Mouse (Mus musculus) MEL (cell line): ENCODE data around the gene Cd36. TPM values are rescaled to one million over a fixed set of nuclear protein-coding genes. Genes with fewer than 3 reads are reported as not detected.
"Not testable (repeated sequence)": the region's sequence is repeated elsewhere in the genome, so short reads cannot be mapped to it uniquely, and the experiment has no call there.

Experiments used
- DNase-seq: peaks from one replicate; pipeline ENCODE4 v3.0.0; 2011; ENCODE audit warnings: low read depth, low spot score
- H3K27ac ChIP-seq: 2 replicates; pipeline ENCODE4 v1.5.1; 2012; ENCODE audit warnings: low read depth, mild to moderate bottlenecking, control low read depth, low read length, moderate library complexity; ENCODE audit not compliant: control insufficient read depth
- H3K27me3 ChIP-seq, 2 experiments: fragments of 150-350 bp in 1 of 2; sonication (generic) in 1 of 2; 2 replicates each; pipeline ENCODE4 v1.6.1; 2012; ENCODE audit warnings: low read length in 2 of 2, mild to moderate bottlenecking in 2 of 2, improper control_type of control experiment in 1 of 2, moderate library complexity in 1 of 2; ENCODE audit not compliant: insufficient read depth in 2 of 2, control insufficient read depth in 1 of 2
- H3K36me3 ChIP-seq, 2 experiments: 2 replicates each; pipeline ENCODE4 v1.6.1; 2012 to 2014; ENCODE audit warnings: low read length in 2 of 2, improper control_type of control experiment in 1 of 2, inconsistent platforms in 1 of 2, mild to moderate bottlenecking in 1 of 2; ENCODE audit not compliant: insufficient read depth in 2 of 2, control insufficient read depth in 1 of 2
- H3K4me1 ChIP-seq, 2 experiments: fragments of 150-350 bp in 1 of 2; sonication (generic) in 1 of 2; 2 replicates each; pipeline ENCODE4 v1.6.1; 2012; ENCODE audit warnings: low read length in 2 of 2, improper control_type of control experiment in 1 of 2, mild to moderate bottlenecking in 1 of 2; ENCODE audit not compliant: insufficient read depth in 2 of 2, control insufficient read depth in 1 of 2
- H3K4me3 ChIP-seq, 2 experiments: fragments of 150-350 bp in 1 of 2; sonication (generic) in 1 of 2; 2 replicates each; pipeline ENCODE4 v1.5.1; 2012; ENCODE audit warnings: low read depth in 2 of 2, low read length in 2 of 2, mild to moderate bottlenecking in 2 of 2, moderate library complexity in 2 of 2, control low read depth in 1 of 2, improper control_type of control experiment in 1 of 2; ENCODE audit not compliant: control insufficient read depth in 1 of 2, insufficient read depth in 1 of 2
- H3K79me2 ChIP-seq: 2 replicates; pipeline ENCODE4 v1.6.1; 2012; ENCODE audit warnings: mild to moderate bottlenecking, low read length, moderate library complexity; ENCODE audit not compliant: control insufficient read depth, poor library complexity, insufficient read depth
- H3K9ac ChIP-seq: 2 replicates; pipeline ENCODE4 v1.6.1; 2012; ENCODE audit warnings: low read depth, mild to moderate bottlenecking, control low read depth, low read length, moderate library complexity; ENCODE audit not compliant: control insufficient read depth, poor library complexity, severe bottlenecking
- H3K9me3 ChIP-seq: fragments of 150-350 bp; sonication (generic); replicated peaks from 2 replicates; pipeline ENCODE4 v1.6.1; 2012; ENCODE audit warnings: mild to moderate bottlenecking, low read length, improper control_type of control experiment, moderate library complexity; ENCODE audit not compliant: insufficient read depth
- CHD1 ChIP-seq: IDR thresholded peaks from 2 replicates; pipeline ENCODE4 v1.6.1; 2012; ENCODE audit warnings: low read depth, mild to moderate bottlenecking, inconsistent platforms, low read length, improper control_type of control experiment
- E2F4 ChIP-seq: IDR thresholded peaks from 2 replicates; pipeline ENCODE4 v1.6.1; 2011; ENCODE audit warnings: low read depth, low read length, improper control_type of control experiment, borderline replicate concordance
- ETS1 ChIP-seq: IDR thresholded peaks from 2 replicates; pipeline ENCODE4 v1.6.1; 2012; ENCODE audit warnings: low read depth, mild to moderate bottlenecking, inconsistent platforms, low read length, improper control_type of control experiment, moderate library complexity
- HCFC1 ChIP-seq: IDR thresholded peaks from 2 replicates; pipeline ENCODE4 v1.6.1; 2012; ENCODE audit warnings: low read depth, mild to moderate bottlenecking, inconsistent platforms, low read length, improper control_type of control experiment, moderate library complexity
- MAX ChIP-seq: IDR thresholded peaks from 2 replicates; pipeline ENCODE4 v1.6.1; 2011; ENCODE audit warnings: low read length, improper control_type of control experiment
- MAZ ChIP-seq: IDR thresholded peaks from 2 replicates; pipeline ENCODE4 v1.6.1; 2012; ENCODE audit warnings: low read depth, mild to moderate bottlenecking, inconsistent platforms, low read length, improper control_type of control experiment
- MEF2A ChIP-seq: IDR thresholded peaks from 2 replicates; pipeline ENCODE4 v1.6.1; 2014; ENCODE audit warnings: low read depth, mild to moderate bottlenecking, inconsistent platforms, low read length, improper control_type of control experiment; ENCODE audit not compliant: poor library complexity, insufficient replicate concordance, severe bottlenecking; ENCODE audit errors: extremely low read depth
- MYB ChIP-seq: IDR thresholded peaks from 2 replicates; pipeline ENCODE4 v1.6.1; 2011; ENCODE audit warnings: mild to moderate bottlenecking, low read depth, low read length, improper control_type of control experiment
- NELFE ChIP-seq: IDR thresholded peaks from 2 replicates; pipeline ENCODE4 v1.6.1; 2011; ENCODE audit warnings: low read depth, low read length, improper control_type of control experiment
- NRF1 ChIP-seq: IDR thresholded peaks from 2 replicates; pipeline ENCODE4 v1.6.1; 2014; ENCODE audit warnings: low read depth, mild to moderate bottlenecking, inconsistent platforms, low read length, improper control_type of control experiment, moderate library complexity; ENCODE audit not compliant: poor library complexity, insufficient read depth, severe bottlenecking
- POLR2AphosphoS5 ChIP-seq: IDR thresholded peaks from 2 replicates; pipeline ENCODE4 v1.6.1; 2012; ENCODE audit warnings: low read depth, borderline replicate concordance, mild to moderate bottlenecking, inconsistent platforms, low read length, moderate library complexity, mixed read lengths
- RCOR1 ChIP-seq: IDR thresholded peaks from 2 replicates; pipeline ENCODE4 v1.6.1; 2012; ENCODE audit warnings: low read depth, mild to moderate bottlenecking, inconsistent platforms, low read length, improper control_type of control experiment
- SMC3 ChIP-seq: IDR thresholded peaks from 2 replicates; pipeline ENCODE4 v1.6.1; 2011; ENCODE audit warnings: low read depth, low read length, improper control_type of control experiment
- TBP ChIP-seq: IDR thresholded peaks from 2 replicates; pipeline ENCODE4 v1.8.0; 2011; ENCODE audit warnings: low read depth, low read length, improper control_type of control experiment
- UBTF ChIP-seq: IDR thresholded peaks from 2 replicates; pipeline ENCODE4 v1.6.1; 2012; ENCODE audit warnings: low read depth, mild to moderate bottlenecking, inconsistent platforms, low read length, improper control_type of control experiment, moderate library complexity, borderline replicate concordance; ENCODE audit not compliant: insufficient read depth
- ZC3H11A ChIP-seq: IDR thresholded peaks from 2 replicates; pipeline ENCODE4 v1.6.1; 2012; ENCODE audit warnings: low read depth, mild to moderate bottlenecking, inconsistent platforms, low read length, improper control_type of control experiment
- ZMIZ1 ChIP-seq: IDR thresholded peaks from 2 replicates; pipeline ENCODE4 v1.6.1; 2012; ENCODE audit warnings: low read depth, mild to moderate bottlenecking, inconsistent platforms, low read length, improper control_type of control experiment, moderate library complexity
- ZNF384 ChIP-seq: IDR thresholded peaks from 2 replicates; pipeline ENCODE4 v1.6.1; 2012; ENCODE audit warnings: low read depth, mild to moderate bottlenecking, inconsistent platforms, low read length, improper control_type of control experiment
- polyA plus RNA-seq, 2 experiments: library from polyadenylated mRNA; stranded (reverse) in 1 of 2; unstranded in 1 of 2; fragments of >175 nt in 1 of 2; fragments of >200 nt in 1 of 2; gene quantifications; 2 replicates each; pipeline versions ENCODE4 v1.2.1 to v1.2.4; 2012; ENCODE audit warnings: low replicate concordance in 2 of 2, low read depth in 1 of 2; ENCODE audit not compliant: insufficient read length in 2 of 2, insufficient read depth in 1 of 2, missing spikeins in 1 of 2
- total RNA-seq: library from RNA; depleted of rRNA; stranded (reverse); fragments of 300-350 nt; gene quantifications from 2 replicates; pipeline ENCODE4 v1.2.3, GENCODE M21; 2012

The Cd36 gene
- total and polyA plus RNA-seq, 3 experiments: 0.07 to 0.19 TPM; not detected in 1

GRCm38 (mm10) chr5:17898948-17899347, 10.3 kb upstream of the Cd36 start:
- no peak overlapping the region for H3K27ac ChIP-seq
- no peak overlapping the region for H3K9ac ChIP-seq
- H3K4me3 ChIP-seq: no peak overlapping the region
- no peak for TF ChIP-seq CHD1
- TF ChIP-seq POLR2AphosphoS5: no peak
- TF ChIP-seq MYB: no peak
- TF ChIP-seq NELFE: no peak
- TF ChIP-seq E2F4: no peak
- no peak for TF ChIP-seq ETS1
- TF ChIP-seq SMC3: no peak
- no peak for TF ChIP-seq MAX
- TF ChIP-seq HCFC1: no peak
- TF ChIP-seq MEF2A: no peak
- no peak for TF ChIP-seq NRF1
- no peak for TF ChIP-seq RCOR1
- no peak for TF ChIP-seq ZC3H11A
- TF ChIP-seq ZMIZ1: no peak
- no peaks in the 10 kb centered on the region for H3K36me3 ChIP-seq
- no peaks in the 10 kb centered on the region for H3K79me2 ChIP-seq
- no peaks in the 10 kb centered on the region for H3K4me1 ChIP-seq
- DNase-seq: no peak
- H3K9me3 ChIP-seq: no peaks in the 10 kb centered on the region
- H3K27me3 ChIP-seq: no peaks in the 10 kb centered on the region

DNA sequence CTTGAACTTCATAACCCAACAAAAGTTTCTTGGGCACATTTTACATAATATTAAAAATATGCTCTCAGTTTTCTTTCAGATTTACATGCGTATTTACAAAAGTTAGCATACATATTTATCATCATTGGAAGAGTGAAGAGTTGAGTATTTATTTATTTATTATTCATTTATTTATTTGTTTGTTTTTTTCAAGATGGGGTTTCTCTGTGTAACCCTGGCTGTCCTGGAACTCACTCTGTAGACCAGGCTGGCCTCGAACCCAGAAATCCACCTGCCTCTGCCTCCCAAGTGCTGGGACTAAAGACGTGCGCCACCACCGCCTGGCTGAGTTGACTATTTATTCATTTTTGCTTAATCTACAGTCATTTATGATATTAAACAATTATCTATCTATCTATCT, 9.0 kb upstream of the Cd36 start:
- not testable (repeated sequence) for H3K27me3 ChIP-seq, H3K79me2 ChIP-seq, H3K4me3 ChIP-seq, H3K36me3 ChIP-seq, H3K4me1 ChIP-seq, H3K9me3 ChIP-seq, H3K27ac ChIP-seq, H3K9ac ChIP-seq
- DNase-seq: peak; percentile 11

GRCm38 (mm10) chr5:17893577-17894172, 5.1 kb upstream of the Cd36 start:
- Histone ChIP-seq H3K36me3 (no peaks in the 10 kb centered on the region), H3K79me2 (no peaks in the 10 kb centered on the region), H3K27ac (no peak overlapping the region), H3K9me3 (no peaks in the 10 kb centered on the region), H3K4me3 (no peak overlapping the region), H3K27me3 (no peaks in the 10 kb centered on the region), H3K4me1 (no peaks in the 10 kb centered on the region), H3K9ac (no peak overlapping the region)
- TF ChIP-seq MAZ (no peak), NRF1 (no peak), CHD1 (no peak), RCOR1 (no peak), TBP (no peak), ZNF384 (no peak), UBTF (no peak)
- no peak for DNase-seq
